13 mouse cellular contexts compared by ENCODE assay signal in the genomic region with DNA sequence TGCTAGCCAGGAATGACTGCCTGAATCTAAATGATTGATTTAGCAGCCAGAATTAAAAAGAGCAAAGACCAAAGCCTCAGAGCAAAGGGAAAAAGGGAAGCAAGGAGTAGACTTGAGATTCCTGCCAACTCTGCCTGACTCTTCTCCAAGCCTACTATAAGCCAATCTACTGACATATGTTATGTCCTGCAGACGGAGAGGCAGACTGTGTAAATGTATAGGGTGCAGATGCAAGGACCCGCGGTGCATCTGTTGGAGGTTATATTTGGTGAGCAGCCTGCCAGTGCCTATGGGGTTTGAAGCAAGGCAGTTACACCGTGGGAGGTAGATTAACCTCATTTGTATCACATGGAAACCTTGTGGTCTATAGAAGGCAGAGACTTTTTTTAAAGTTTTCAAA.
DNase-seq lines count a peak whose midpoint lies in the region; ATAC-seq and TF ChIP-seq lines count a peak whose summit lies in the region.
"Had no signal": no experiment of that assay in that cellular context is flagged by ENCODE, and none has a peak within 500 bp of the region (broad histone marks: within the 10 kb centered on the region; RNA-seq: fewer than 3 reads in every experiment).

No protein-coding gene starts in this region.

- H3K9me3 ChIP-seq in forebrain, embryonic 13.5 days (replicated peaks): no peaks in the 10 kb centered on the region
- no peaks in the 10 kb centered on the region for H3K9me3 ChIP-seq in forebrain, embryonic 11.5 days (ENCODE audit: control insufficient read depth, low read length)
- H3K9me3 ChIP-seq in midbrain, postnatal 0 days (ENCODE audit: low read length): no peaks in the 10 kb centered on the region
- H3K9me3 ChIP-seq in midbrain, embryonic 13.5 days: no peaks in the 10 kb centered on the region
- H3K9me3 ChIP-seq: embryonic facial prominence, embryonic 12.5 days; G1E; stomach, embryonic 15.5 days had no signal

- DNase-seq in forebrain, embryonic 11.5 days (ENCODE audit: low spot score): no peak
- DNase-seq in midbrain, postnatal 0 days (ENCODE audit: low spot score): peak; percentile 15
- DNase-seq in left cerebral cortex, adult 9 months (ENCODE audit: low spot score in 2 of 2): peak; percentile 28 to 62
- DNase-seq in kidney, adult 8-10 months: no peak
- DNase-seq in adrenal gland, postnatal 25 days: no peak
- DNase-seq in lung, postnatal 10 days: no peak
- DNase-seq: gastrocnemius, postnatal 36 days; liver, postnatal 0 days had no signal

- WGBS in forebrain, embryonic 13.5 days: 76% methylated on average over 4 of the region's 4 CpGs
- 87% methylated on average over 4 of the region's 4 CpGs for WGBS in forebrain, embryonic 11.5 days
- 74% methylated on average over 4 of the region's 4 CpGs for WGBS in midbrain, postnatal 0 days
- WGBS in midbrain, embryonic 13.5 days: 86% methylated on average over 4 of the region's 4 CpGs

- H3K4me1 ChIP-seq in forebrain, embryonic 13.5 days: no peaks in the 10 kb centered on the region
- no peaks in the 10 kb centered on the region for H3K4me1 ChIP-seq in forebrain, embryonic 11.5 days (replicated peaks; ENCODE audit: control insufficient read depth, insufficient read depth, low read length)
- H3K4me1 ChIP-seq in midbrain, postnatal 0 days (ENCODE audit: insufficient read depth, low read length): no peaks in the 10 kb centered on the region
- no peaks in the 10 kb centered on the region for H3K4me1 ChIP-seq in midbrain, embryonic 13.5 days (replicated peaks)
- H3K4me1 ChIP-seq: embryonic facial prominence, embryonic 12.5 days; stomach, embryonic 15.5 days had no signal

- H3K36me3 ChIP-seq in forebrain, embryonic 13.5 days (ENCODE audit: poor library complexity, severe bottlenecking): no peaks in the 10 kb centered on the region
- H3K36me3 ChIP-seq in forebrain, embryonic 11.5 days (ENCODE audit: control insufficient read depth, insufficient read depth, low read length): no peaks in the 10 kb centered on the region
- no peaks in the 10 kb centered on the region for H3K36me3 ChIP-seq in midbrain, postnatal 0 days (ENCODE audit: insufficient read depth, low read length)
- H3K36me3 ChIP-seq in midbrain, embryonic 13.5 days: no peaks in the 10 kb centered on the region
- H3K36me3 ChIP-seq: embryonic facial prominence, embryonic 12.5 days; G1E; stomach, embryonic 15.5 days had no signal

- H3K4me2 ChIP-seq in forebrain, embryonic 13.5 days: no peak overlapping the region
- no peak overlapping the region for H3K4me2 ChIP-seq in forebrain, embryonic 11.5 days (ENCODE audit: low read depth, low read length, severe bottlenecking)
- H3K4me2 ChIP-seq in midbrain, postnatal 0 days (ENCODE audit: low read depth, low read length, poor library complexity, severe bottlenecking): no peak overlapping the region
- no peak overlapping the region for H3K4me2 ChIP-seq in midbrain, embryonic 13.5 days (replicated peaks)
- H3K4me2 ChIP-seq: embryonic facial prominence, embryonic 12.5 days; stomach, embryonic 15.5 days had no signal

- no peak overlapping the region for H3K27ac ChIP-seq in forebrain, embryonic 13.5 days
- no peak overlapping the region for H3K27ac ChIP-seq in forebrain, embryonic 11.5 days (ENCODE audit: low read depth, low read length)
- H3K27ac ChIP-seq in midbrain, postnatal 0 days (ENCODE audit: low read depth, low read length): no peak overlapping the region
- no peak overlapping the region for H3K27ac ChIP-seq in midbrain, embryonic 13.5 days
- H3K27ac ChIP-seq: embryonic facial prominence, embryonic 12.5 days; stomach, embryonic 15.5 days had no signal

- ATAC-seq in forebrain, embryonic 13.5 days: peak; percentile 74
- ATAC-seq in forebrain, embryonic 11.5 days (replicated peaks; ENCODE audit: low FRiP score): no peak
- no peak for ATAC-seq in midbrain, postnatal 0 days (ENCODE audit: low FRiP score)
- ATAC-seq in midbrain, embryonic 13.5 days: no peak
- ATAC-seq: liver, postnatal 0 days had no signal

- no peak overlapping the region for H3K4me3 ChIP-seq in forebrain, embryonic 13.5 days
- H3K4me3 ChIP-seq in forebrain, embryonic 11.5 days (ENCODE audit: low read depth, low read length): no peak overlapping the region
- H3K4me3 ChIP-seq in midbrain, postnatal 0 days (ENCODE audit: low read depth, low read length): no peak overlapping the region
- no peak overlapping the region for H3K4me3 ChIP-seq in midbrain, embryonic 13.5 days (replicated peaks)
- H3K4me3 ChIP-seq: embryonic facial prominence, embryonic 12.5 days; stomach, embryonic 15.5 days had no signal

- no peak overlapping the region for H3K9ac ChIP-seq in forebrain, embryonic 13.5 days
- no peak overlapping the region for H3K9ac ChIP-seq in forebrain, embryonic 11.5 days (ENCODE audit: low read length)
- no peak overlapping the region for H3K9ac ChIP-seq in midbrain, postnatal 0 days (replicated peaks; ENCODE audit: low read length, poor library complexity, severe bottlenecking)
- no peak overlapping the region for H3K9ac ChIP-seq in midbrain, embryonic 13.5 days (replicated peaks)
- H3K9ac ChIP-seq: embryonic facial prominence, embryonic 12.5 days; liver, postnatal 0 days; stomach, embryonic 15.5 days had no signal

- H3K27me3 ChIP-seq in forebrain, embryonic 13.5 days: no peaks in the 10 kb centered on the region
- H3K27me3 ChIP-seq in forebrain, embryonic 11.5 days (ENCODE audit: control insufficient read depth, insufficient read depth, low read length): no peaks in the 10 kb centered on the region
- H3K27me3 ChIP-seq in midbrain, postnatal 0 days (ENCODE audit: insufficient read depth, low read length): no peaks in the 10 kb centered on the region
- no peaks in the 10 kb centered on the region for H3K27me3 ChIP-seq in midbrain, embryonic 13.5 days
- H3K27me3 ChIP-seq: embryonic facial prominence, embryonic 12.5 days; stomach, embryonic 15.5 days had no signal

- TF ChIP-seq CTCF in midbrain, postnatal 0 days (IDR thresholded peaks at IDR 0.05): no peak

Comparison
In these comparisons a context has a peak if more than half of its experiments do, and no peak if none do; other contexts are left out.
1. DNase-seq: peak in midbrain, postnatal 0 days (single experiment) and left cerebral cortex, adult 9 months (2 of 2); none in forebrain, embryonic 11.5 days (single experiment), kidney, adult 8-10 months (0 of 2), adrenal gland, postnatal 25 days (single experiment) and lung, postnatal 10 days (single experiment).